8 mouse cellular contexts compared by ENCODE assay signal in genomic region chr11:30024261-30025071, GRCm38 (mm10). TPM values are rescaled to one million over a fixed set of nuclear protein-coding genes. Genes with fewer than 3 reads are reported as not detected.
DNase-seq lines count a peak whose midpoint lies in the region; ATAC-seq lines count a peak whose summit lies in the region.

No protein-coding gene starts in this region.

- no peak for ATAC-seq in erythroblast, adult 5-6 weeks (replicated peaks; ENCODE audit: low FRiP score, poor library complexity, severe bottlenecking)
- ATAC-seq in intestine, embryonic 15.5 days = no peak

- H3K9me3 ChIP-seq in erythroblast, embryonic 14.5 days (ENCODE audit: control insufficient read depth, low read length) = no peaks in the 10 kb centered on the region; the same call in 1 of the 2 replicates
- no peaks in the 10 kb centered on the region for H3K9me3 ChIP-seq in intestine, embryonic 15.5 days
- H3K9me3 ChIP-seq in megakaryocyte, embryonic 14.5 days = no peaks in the 10 kb centered on the region

- H3K27me3 ChIP-seq in erythroblast, embryonic 14.5 days (ENCODE audit: control insufficient read depth) = peaks cover 56% of the 10 kb centered on the region
- H3K27me3 ChIP-seq in intestine, embryonic 15.5 days (replicated peaks) = peaks cover 19% of the 10 kb centered on the region
- peaks cover 23% of the 10 kb centered on the region for H3K27me3 ChIP-seq in megakaryocyte, embryonic 14.5 days (replicated peaks)

- intact Hi-C loops in gastrocnemius, postnatal 36 days (cut with DNase I) = loop anchor here (10.0 kb wide), 1 partner anchor 320 kb away; no protein-coding TSS in a partner anchor
- intact Hi-C loops in left cerebral cortex, postnatal 36 days (cut with DNase I) = loop anchor here (10.0 kb wide), 2 partner anchors 300 to 330 kb away; partner anchors contain the start of gene Rtn4

- peak overlapping the region; percentile 9 for H3K4me3 ChIP-seq in erythroblast, embryonic 14.5 days (replicated peaks)
- H3K4me3 ChIP-seq in intestine, embryonic 15.5 days (replicated peaks) = peak overlapping the region; percentile 51
- H3K4me3 ChIP-seq in megakaryocyte, embryonic 14.5 days (replicated peaks) = peak overlapping the region; percentile 98

- DNase-seq in embryo, embryonic 10 days (ENCODE audit: low spot score) = peak; percentile 49
- DNase-seq in gastrocnemius, postnatal 36 days = peak; percentile 6 to 22
- peak; percentile 53 to 55 for DNase-seq in left cerebral cortex, postnatal 36 days (ENCODE audit: low spot score in 2 of 2)
- DNase-seq in right cerebral cortex, postnatal 4 days = peak; percentile 52

- peaks cover 2% of the 10 kb centered on the region for H3K4me1 ChIP-seq in erythroblast, embryonic 14.5 days (ENCODE audit: control insufficient read depth)
- peaks cover 9% of the 10 kb centered on the region for H3K4me1 ChIP-seq in intestine, embryonic 15.5 days (replicated peaks)
- peaks cover 22% of the 10 kb centered on the region for H3K4me1 ChIP-seq in megakaryocyte, embryonic 14.5 days

- H3K4me2 ChIP-seq in intestine, embryonic 15.5 days (replicated peaks) = peak overlapping the region; percentile 99

- H3K27ac ChIP-seq in intestine, embryonic 15.5 days = no peak overlapping the region

- no peaks in the 10 kb centered on the region for H3K36me3 ChIP-seq in erythroblast, embryonic 14.5 days (ENCODE audit: control insufficient read depth)
- no peaks in the 10 kb centered on the region for H3K36me3 ChIP-seq in intestine, embryonic 15.5 days
- H3K36me3 ChIP-seq in megakaryocyte, embryonic 14.5 days (replicated peaks; ENCODE audit: low read length) = no peaks in the 10 kb centered on the region

- under 1% methylated on average over 57 of the region's 57 CpGs for WGBS in intestine, embryonic 15.5 days

- H3K9ac ChIP-seq in intestine, embryonic 15.5 days = peak overlapping the region; percentile 53

RNA-seq across cellular contexts. Expression of gene Eml6, which starts 1.4 kb away (rescaled TPM):
- not detected in 2 replicates for polyA plus RNA-seq in erythroblast, embryonic 14.5 days (2012)
- 0.19 TPM in 1 of 2 replicates, not detected in the other for total RNA-seq in erythroblast, adult 5-6 weeks (2015; ENCODE audit: low replicate concordance)
- 0.17 and 2.6 TPM in 2 replicates for total RNA-seq in erythroblast, adult 5-6 weeks (2017; ENCODE audit: low replicate concordance)
- total RNA-seq in gastrocnemius, postnatal 36 days (2021) = 1 to 10 TPM in 1 of 2 experiments, under 1 TPM in 1; 0.59 to 1.6 TPM
- 0.60 and 0.83 TPM in 2 replicates for polyA plus RNA-seq in intestine, embryonic 15.5 days (2015; fragmentation: Nextera tagmentation; extraction: Ambion mirVana)
- total RNA-seq in left cerebral cortex, postnatal 36 days (2021) = 10 to 100 TPM; 15.2 to 29.4 TPM
- polyA plus RNA-seq in megakaryocyte, embryonic 14.5 days (2012; ENCODE audit: insufficient read depth, low replicate concordance) = 0.67 TPM in 1 of 2 replicates, not detected in the other

Comparison
In these comparisons a context has a peak if more than half of its experiments do, and no peak if none do; other contexts are left out.
1. H3K4me3 ChIP-seq: peak in every context shown above with its lines; median percentile 98 in megakaryocyte, embryonic 14.5 days; 51 in intestine, embryonic 15.5 days; 9 in erythroblast, embryonic 14.5 days.
2. RNA of gene Eml6, which starts 1.4 kb away (total RNA-seq): 15.2 to 29.4 TPM in left cerebral cortex, postnatal 36 days; 0.59 to 1.6 TPM in gastrocnemius, postnatal 36 days and 0.17 to 2.6 TPM in erythroblast, adult 5-6 weeks; every median in the first group is over 4 times any median in the second.
3. Peak in every context shown above with its lines, with median percentiles within 50 percentile points of each other: DNase-seq.